Mouse (Mus musculus) MEL (cell line): ENCODE data around the gene Pacs1.

Experiments
- CTCF ChIP-seq, 3 experiments: IDR thresholded peaks in 2 of 3; conservative IDR thresholded peaks in 1 of 3; 2 replicates each; pipeline ENCODE4 v1.5.1; 2011 to 2012; ENCODE audit warnings: low read length in 3 of 3, low read depth in 2 of 3, mild to moderate bottlenecking in 2 of 3, improper control_type of control experiment in 1 of 3, inconsistent platforms in 1 of 3, mixed read lengths in 1 of 3, moderate library complexity in 1 of 3; ENCODE audit not compliant: control insufficient read depth in 1 of 3, insufficient read depth in 1 of 3, poor library complexity in 1 of 3, severe bottlenecking in 1 of 3
- EP300 ChIP-seq, 2 experiments: IDR thresholded peaks; 2 replicates each; pipeline ENCODE4 v1.6.1; 2011; ENCODE audit warnings: improper control_type of control experiment in 2 of 2, low read length in 2 of 2, low read depth in 1 of 2, mild to moderate bottlenecking in 1 of 2
- JUND ChIP-seq: IDR thresholded peaks from 2 replicates; pipeline ENCODE4 v1.6.1; 2011; ENCODE audit warnings: low read depth, mild to moderate bottlenecking, improper control_type of control experiment, low read length

- TF ChIP-seq CTCF (IDR thresholded peaks at IDR 0.05 in 2 of 3, conservative IDR thresholded peaks at IDR 0.05 in 1 of 3; ENCODE audit: control insufficient read depth in 1 of 3, insufficient read depth in 1 of 3, low read depth in 2 of 3, low read length in 3 of 3, poor library complexity in 1 of 3, severe bottlenecking in 1 of 3), result peak; percentile 26 to 53 (median 28); a peak in 4 of 6 replicates
- TF ChIP-seq JUND, result no peak
- no peak for TF ChIP-seq EP300 (IDR thresholded peaks at IDR 0.05; ENCODE audit: low read depth in 1 of 2, low read length in 2 of 2)
These were observed 3.6 kb upstream of the Pacs1 start for GRCm38 (mm10) chr19:5276531-5276930.
